Mouse (Mus musculus) heart, embryonic 16.5 days (tissue): ENCODE measurements around the gene Brd3. TPM values are rescaled to one million over a fixed set of nuclear protein-coding genes. Genes with fewer than 3 reads are reported as not detected.
"Not testable (repeated sequence)": the region's sequence is repeated elsewhere in the genome, so short reads cannot be mapped to it uniquely, and the experiment has no call there.

Experiments used
- ATAC-seq: fragments of 200-750 bp; cut with Nextera tagmentation; replicated peaks from 2 replicates; pipeline ENCODE4 v1.8.0; 2017; ENCODE audit warnings: moderate number of reproducible peaks; ENCODE audit not compliant: insufficient read depth, low FRiP score; ENCODE audit errors: extremely low read depth
- H3K27ac ChIP-seq: fragments of 300-500 bp; sonication (generic); 2 replicates; pipeline ENCODE4 v1.5.1; 2014; ENCODE audit warnings: mild to moderate bottlenecking, low read length, control low read depth, moderate library complexity
- H3K27me3 ChIP-seq: fragments of 300-500 bp; sonication (generic); 2 replicates; pipeline ENCODE4 v1.6.1; 2014; ENCODE audit warnings: low read length, mixed read lengths; ENCODE audit not compliant: control insufficient read depth, insufficient read depth
- H3K36me3 ChIP-seq: fragments of 300-500 bp; sonication (generic); 2 replicates; pipeline ENCODE4 v1.6.1; 2014; ENCODE audit not compliant: control insufficient read depth, insufficient read depth
- H3K4me1 ChIP-seq: fragments of 300-500 bp; sonication (generic); 2 replicates; pipeline ENCODE4 v1.6.1; 2014; ENCODE audit warnings: low read length, mixed read lengths; ENCODE audit not compliant: control insufficient read depth, insufficient read depth
- H3K4me2 ChIP-seq: fragments of 300-500 bp; sonication (generic); 2 replicates; pipeline ENCODE4 v1.6.1; 2014; ENCODE audit warnings: low read depth, mild to moderate bottlenecking, control low read depth, low read length
- H3K4me3 ChIP-seq: fragments of 300-500 bp; sonication (generic); 2 replicates; pipeline ENCODE4 v1.5.1; 2014; ENCODE audit warnings: mild to moderate bottlenecking, control low read depth, low read length
- H3K9ac ChIP-seq: fragments of 300-500 bp; sonication (generic); 2 replicates; pipeline ENCODE4 v1.6.1; 2014; ENCODE audit warnings: low read length, control low read depth
- H3K9me3 ChIP-seq: fragments of 300-500 bp; sonication (generic); replicated peaks from 2 replicates; pipeline ENCODE4 v1.6.1; 2016; ENCODE audit warnings: low read length; ENCODE audit not compliant: control insufficient read depth
- WGBS: fragments of 180-500 bp; shearing (Covaris S2); extraction: QIAGEN DNeasy Blood & Tissue Kit; methylation state at CpG from one replicate; pipeline ENCODE4 v1.1.7; 2014; 5-methylcytosine and 5-hydroxymethylcytosine counted together
- polyA plus RNA-seq: library from polyadenylated mRNA; unstranded; fragments of >200 nt; fragmentation: Nextera tagmentation; extraction: Ambion mirVana; gene quantifications from 2 replicates; pipeline ENCODE4 v1.2.1, GENCODE M21; 2015

Brd3 gene
- polyA plus RNA-seq, 1 experiment from 2014 or later = 61.0 TPM

- WGBS = under 1% methylated on average over 39 of the region's 40 CpGs
These were observed 8.1 kb upstream of the Brd3 start for GRCm38 (mm10) chr2:27515341-27516166.

GRCm38 (mm10) chr2:27514639-27515328 is 7.3 kb upstream of the Brd3 start, which contains the start of gene Wdr5:
Gene Wdr5 (plus strand): TSS chr2:27515157.
- ATAC-seq = peak; percentile 91
- Histone ChIP-seq H3K27me3 (no peaks in the 10 kb centered on the region), H3K9me3 (no peaks in the 10 kb centered on the region)

More at GRCm38 (mm10) chr2:27515341-27516166, 8.1 kb upstream of the Brd3 start:
- H3K27me3 ChIP-seq = no peaks in the 10 kb centered on the region
- H3K9ac ChIP-seq = peak overlapping the region; percentile 94
- H3K9me3 ChIP-seq = no peaks in the 10 kb centered on the region
- H3K4me1 ChIP-seq = peaks cover 23% of the 10 kb centered on the region
- H3K4me3 ChIP-seq = peak overlapping the region; percentile 93
- peak overlapping the region; percentile 92 for H3K27ac ChIP-seq
- H3K4me2 ChIP-seq = peak overlapping the region; percentile 90
- peak; percentile 47 for ATAC-seq
- H3K36me3 ChIP-seq = peaks cover 11% of the 10 kb centered on the region

GRCm38 (mm10) chr2:27513861-27514260 is 6.4 kb upstream of the Brd3 start:
- 71% methylated on average over 5 of the region's 5 CpGs for WGBS
- peaks cover 23% of the 10 kb centered on the region for H3K4me1 ChIP-seq
- peak overlapping the region; percentile 94 for H3K9ac ChIP-seq
- H3K27me3 ChIP-seq = no peaks in the 10 kb centered on the region
- no peaks in the 10 kb centered on the region for H3K36me3 ChIP-seq
- no peak for ATAC-seq
- peak overlapping the region; percentile 90 for H3K4me2 ChIP-seq
- H3K4me3 ChIP-seq = peak overlapping the region; percentile 93
- H3K27ac ChIP-seq = peak overlapping the region; percentile 92
- no peaks in the 10 kb centered on the region for H3K9me3 ChIP-seq

More at GRCm38 (mm10) chr2:27514639-27515328, 7.3 kb upstream of the Brd3 start, which contains the start of gene Wdr5:
- Histone ChIP-seq H3K27ac (peak within 1 kb of the TSS; percentile 92), H3K4me3 (peak within 1 kb of the TSS; percentile 93), H3K4me1 (peaks cover 23% of the 10 kb centered on the region), H3K36me3 (peaks cover 7% of the 10 kb centered on the region), H3K9ac (peak within 1 kb of the TSS; percentile 94), H3K4me2 (peak within 1 kb of the TSS; percentile 90)
- WGBS = under 1% methylated on average over 57 of the region's 57 CpGs

- H3K4me2 ChIP-seq = no peak overlapping the region
- H3K27me3 ChIP-seq = no peaks in the 10 kb centered on the region
- no peak overlapping the region for H3K4me3 ChIP-seq
- ATAC-seq = no peak
- WGBS = 82% methylated on average over 3 of the region's 3 CpGs
- peaks cover 23% of the 10 kb centered on the region for H3K4me1 ChIP-seq
- H3K36me3 ChIP-seq = no peaks in the 10 kb centered on the region
- H3K9me3 ChIP-seq = no peaks in the 10 kb centered on the region
- no peak overlapping the region for H3K27ac ChIP-seq
- H3K9ac ChIP-seq = no peak overlapping the region
These were observed 5.4 kb upstream of the Brd3 start for GRCm38 (mm10) chr2:27512909-27513308.

GRCm38 (mm10) chr2:27510706-27511105 is 3.2 kb upstream of the Brd3 start:
- no peak overlapping the region for H3K4me2 ChIP-seq
- H3K9ac ChIP-seq = no peak overlapping the region
- 87% methylated on average over 7 of the region's 7 CpGs for WGBS
- peaks cover 8% of the 10 kb centered on the region for H3K4me1 ChIP-seq
- no peak overlapping the region for H3K4me3 ChIP-seq
- no peaks in the 10 kb centered on the region for H3K27me3 ChIP-seq
- no peaks in the 10 kb centered on the region for H3K36me3 ChIP-seq
- H3K27ac ChIP-seq = no peak overlapping the region
- no peaks in the 10 kb centered on the region for H3K9me3 ChIP-seq
- no peak for ATAC-seq

GRCm38 (mm10) chr2:27506658-27507057 is 804 bp downstream of the Brd3 start:
- peaks cover 17% of the 10 kb centered on the region for H3K4me1 ChIP-seq
- H3K4me3 ChIP-seq, ATAC-seq, H3K27ac ChIP-seq, H3K27me3 ChIP-seq, H3K36me3 ChIP-seq, H3K4me2 ChIP-seq, H3K9me3 ChIP-seq, H3K9ac ChIP-seq: not testable (repeated sequence)
- WGBS = 77% methylated on average over 4 of the region's 4 CpGs

GRCm38 (mm10) chr2:27505539-27505938 is 1.9 kb downstream of the Brd3 start:
- no peak; the same call in 1 of the 2 replicates for ATAC-seq
- H3K4me3 ChIP-seq = no peak overlapping the region

GRCm38 (mm10) chr2:27504113-27504885 is 3.2 kb downstream of the Brd3 start:
- Histone ChIP-seq H3K9me3 (no peaks in the 10 kb centered on the region), H3K27ac (peak overlapping the region; percentile 68), H3K36me3 (no peaks in the 10 kb centered on the region), H3K9ac (0 out of 2 replicates have a peak overlapping the region, but pooled peaks have one; percentile 18), H3K4me2 (no peak overlapping the region), H3K4me3 (no peak overlapping the region), H3K27me3 (no peaks in the 10 kb centered on the region), H3K4me1 (peaks cover 17% of the 10 kb centered on the region)
- no peak for ATAC-seq
- 42% methylated on average over 7 of the region's 7 CpGs for WGBS

More at GRCm38 (mm10) chr2:27505539-27505938, 1.9 kb downstream of the Brd3 start:
- no peaks in the 10 kb centered on the region for H3K27me3 ChIP-seq
- H3K9ac ChIP-seq = no peak overlapping the region
- H3K27ac ChIP-seq = peak overlapping the region; percentile 21; the same call in 1 of the 2 replicates
- H3K4me1 ChIP-seq = peaks cover 17% of the 10 kb centered on the region
- H3K9me3 ChIP-seq = no peaks in the 10 kb centered on the region
- H3K4me2 ChIP-seq = no peak overlapping the region
- no peaks in the 10 kb centered on the region for H3K36me3 ChIP-seq
- 21% methylated on average over 6 of the region's 6 CpGs for WGBS
